Mouse (Mus musculus) bone marrow macrophage, adult 2 months (primary cell): ENCODE data around the gene Gria1.

Experiments
- CTCF ChIP-seq: IDR thresholded peaks from 2 replicates; pipeline ENCODE4 v1.5.1; 2012; ENCODE audit warnings: low read depth, mild to moderate bottlenecking, low read length, moderate library complexity
- POLR2A ChIP-seq: IDR thresholded peaks from 2 replicates; pipeline ENCODE4 v1.6.1; 2012; ENCODE audit warnings: mild to moderate bottlenecking, low read depth, low read length, borderline replicate concordance

- TF ChIP-seq POLR2A (no peak), CTCF (no peak)
These were observed 173.0 kb downstream of the Gria1 start for GRCm38 (mm10) chr11:57184216-57184615.
